Mouse (Mus musculus): Measurements from ENCODE around the gene Hdhd3. TPM values are rescaled to one million over a fixed set of nuclear protein-coding genes. Genes with fewer than 3 reads are reported as not detected.

The Hdhd3 gene
- polyA plus RNA-seq (2016; fragmentation: Nextera tagmentation; extraction: Ambion mirVana), result 10.3 and 11.2 TPM in 2 replicates

DNA sequence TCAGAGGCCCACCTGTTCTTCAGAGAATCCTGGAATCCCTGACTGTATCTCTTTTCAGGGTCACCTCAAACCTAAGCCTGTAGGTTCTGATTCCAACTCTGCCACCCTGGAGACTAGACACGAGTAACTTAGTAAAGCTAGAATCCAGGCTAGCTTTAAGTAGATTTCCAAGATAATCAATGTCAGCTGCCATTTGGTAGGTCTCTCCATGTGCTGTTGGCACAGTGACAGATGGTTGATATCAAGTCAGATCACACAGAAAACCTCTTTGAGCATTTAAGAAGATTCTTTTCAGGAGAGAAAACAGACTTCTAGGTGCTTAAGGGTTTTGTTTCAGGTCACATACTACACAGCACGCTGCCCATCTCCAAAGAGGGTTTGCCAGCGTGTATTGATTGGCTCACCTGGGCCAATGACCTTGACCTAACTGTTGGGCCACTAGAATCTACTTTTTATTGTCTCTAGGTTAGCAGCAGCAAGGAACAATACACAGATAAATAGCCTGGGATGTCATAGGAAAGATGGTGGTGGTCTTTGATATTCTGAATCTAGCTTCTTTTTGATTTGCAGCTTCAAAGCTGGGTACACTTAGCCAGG lies at the start of gene Hdhd3:
Gene Hdhd3, minus strand, starts transcription at position 94 of the 597 bp plus-strand sequence.
- WGBS, result 81% methylated on average over 3 of the region's 3 CpGs
- H3K36me3 ChIP-seq (replicated peaks), result peaks cover 28% of the 10 kb centered on the region
- H3K27ac ChIP-seq, result peak within 1 kb of the TSS; percentile 86
- no peaks in the 10 kb centered on the region for H3K9me3 ChIP-seq
- peaks cover 11% of the 10 kb centered on the region for H3K4me1 ChIP-seq
- no peaks in the 10 kb centered on the region for H3K27me3 ChIP-seq (ENCODE audit: poor library complexity, severe bottlenecking)
- DNase-seq (ENCODE audit: extremely low spot score, low spot score), result no peak
- H3K4me3 ChIP-seq, result peak within 1 kb of the TSS; percentile 62

DNA sequence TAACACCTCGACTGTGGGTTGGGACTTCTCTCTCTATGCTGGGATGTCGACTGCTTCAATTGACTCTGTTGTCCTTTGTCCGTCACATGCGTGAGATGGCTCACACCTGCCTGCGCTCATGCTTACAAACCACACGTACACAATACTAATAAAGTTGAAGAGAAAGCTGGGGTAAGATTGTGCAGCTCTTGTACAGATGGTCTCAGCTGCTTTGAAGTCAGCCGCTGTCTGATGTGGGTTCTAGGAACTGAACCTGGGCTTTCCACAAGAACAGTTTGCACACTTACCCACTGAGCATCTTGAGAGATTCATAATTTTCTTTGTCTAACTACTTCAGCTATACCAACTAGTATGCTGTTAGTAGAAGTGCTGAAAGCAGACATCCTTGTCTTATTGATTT lies 48.7 kb upstream of the Hdhd3 start:
- no peaks in the 10 kb centered on the region for H3K9me3 ChIP-seq
- H3K36me3 ChIP-seq (replicated peaks), result no peaks in the 10 kb centered on the region
- H3K4me1 ChIP-seq, result no peaks in the 10 kb centered on the region
- DNase-seq (ENCODE audit: extremely low spot score, low spot score), result no peak
- H3K4me3 ChIP-seq, result no peak overlapping the region
- no peak overlapping the region for H3K27ac ChIP-seq
- 90% methylated on average over 7 of the region's 7 CpGs for WGBS
- H3K27me3 ChIP-seq (ENCODE audit: poor library complexity, severe bottlenecking), result no peaks in the 10 kb centered on the region

DNA sequence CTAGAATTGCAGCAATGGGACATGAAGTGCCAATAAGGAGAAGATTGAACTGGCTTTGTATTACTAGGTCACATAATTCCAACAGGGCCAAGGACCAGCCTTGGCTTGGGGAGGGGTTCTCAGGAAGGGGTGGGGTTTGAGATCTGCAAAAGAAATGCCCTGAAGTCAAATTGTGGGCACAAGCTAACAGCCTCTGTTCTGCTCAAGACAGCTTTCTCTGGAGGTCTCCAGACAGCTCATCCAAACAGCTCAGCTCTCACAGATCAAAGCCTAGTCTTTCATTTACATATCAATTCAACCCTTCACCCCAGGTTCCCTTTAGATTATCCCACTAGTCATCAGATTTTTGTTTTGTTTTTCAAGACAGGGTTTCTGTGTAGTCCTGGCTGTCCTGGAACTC lies 41.5 kb upstream of the Hdhd3 start:
- Histone ChIP-seq H3K9me3 (no peaks in the 10 kb centered on the region), H3K4me3 (no peak overlapping the region), H3K27ac (no peak overlapping the region), H3K27me3 (ENCODE audit: poor library complexity, severe bottlenecking) (no peaks in the 10 kb centered on the region), H3K36me3 (replicated peaks) (no peaks in the 10 kb centered on the region), H3K4me1 (no peaks in the 10 kb centered on the region; the same call in 1 of the 2 replicates)
- no peak for DNase-seq (ENCODE audit: extremely low spot score, low spot score)

DNA sequence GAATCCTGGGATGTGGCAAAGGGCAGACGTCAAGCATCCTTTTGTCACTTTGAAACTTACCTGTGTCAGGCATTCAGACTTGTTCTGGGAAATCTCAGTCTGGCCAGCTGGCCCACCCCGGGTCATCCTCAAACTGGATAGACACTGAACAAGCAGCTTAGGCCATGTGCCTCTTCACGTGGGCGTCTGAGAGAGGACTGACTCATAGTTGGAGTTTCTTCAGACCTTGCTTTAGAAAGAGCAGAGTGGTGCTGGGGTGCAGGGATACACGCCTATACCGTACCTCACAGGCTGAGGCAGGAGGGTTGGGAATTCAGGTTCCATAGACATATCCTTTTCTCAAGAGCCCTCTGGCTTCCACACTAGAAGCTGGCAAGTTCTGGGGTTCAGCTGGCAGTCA lies 40.5 kb upstream of the Hdhd3 start:
- DNase-seq (ENCODE audit: extremely low spot score, low spot score), result no peak
- H3K27ac ChIP-seq, result no peak overlapping the region
- no peaks in the 10 kb centered on the region for H3K9me3 ChIP-seq
- WGBS, result 90% methylated on average over 6 of the region's 6 CpGs
- no peak overlapping the region for H3K4me3 ChIP-seq
- H3K4me1 ChIP-seq, result no peaks in the 10 kb centered on the region; the same call in 1 of the 2 replicates
- H3K36me3 ChIP-seq (replicated peaks), result no peaks in the 10 kb centered on the region
- H3K27me3 ChIP-seq (ENCODE audit: poor library complexity, severe bottlenecking), result no peaks in the 10 kb centered on the region

DNA sequence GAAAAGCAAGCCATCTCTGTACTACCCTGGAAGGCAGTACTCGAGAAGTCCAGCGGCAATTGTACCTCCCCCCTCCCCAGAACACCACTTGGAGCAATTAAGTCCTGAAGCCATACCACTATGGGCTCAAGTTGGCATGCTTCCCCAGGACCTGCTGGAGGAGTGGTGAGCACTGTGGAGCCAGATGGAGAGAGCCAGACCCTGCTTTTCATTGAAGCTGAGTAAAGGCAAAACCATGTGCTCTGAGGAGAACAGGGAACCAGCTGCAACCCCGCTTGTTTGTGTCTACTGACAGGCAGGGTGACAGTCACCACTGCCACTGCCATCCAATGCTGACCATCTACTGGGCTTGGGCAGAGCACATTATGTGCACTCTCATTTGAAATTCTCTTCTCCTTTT lies 38.5 kb upstream of the Hdhd3 start:
- WGBS, result 85% methylated on average over 3 of the region's 3 CpGs

DNA sequence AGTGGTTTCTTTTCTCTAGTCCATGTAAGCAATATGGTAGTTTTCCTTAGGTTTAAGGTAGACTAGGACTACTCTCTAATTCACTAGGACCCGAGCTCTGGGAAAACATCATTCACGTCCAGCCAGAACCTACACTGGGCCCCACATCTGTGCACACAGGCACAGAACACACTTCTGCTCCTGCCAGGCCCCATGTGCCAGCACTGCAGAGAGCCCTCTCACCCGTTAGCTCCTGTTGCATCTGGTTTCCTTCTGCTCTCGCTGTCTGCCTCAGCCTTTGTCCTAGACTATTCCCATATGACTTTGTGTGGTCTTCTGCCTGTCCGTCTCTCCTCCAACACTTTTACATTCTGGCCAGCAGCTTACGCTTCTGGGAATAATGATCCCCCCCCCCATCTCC lies 30.5 kb upstream of the Hdhd3 start:
- WGBS, result 87% methylated on average over 6 of the region's 6 CpGs
- no peak overlapping the region for H3K4me3 ChIP-seq
- DNase-seq (ENCODE audit: extremely low spot score, low spot score), result no peak

More for the DNA sequence above, 38.5 kb upstream of the Hdhd3 start:
- H3K4me1 ChIP-seq, result no peaks in the 10 kb centered on the region; the same call in 1 of the 2 replicates
- H3K36me3 ChIP-seq (replicated peaks), result no peaks in the 10 kb centered on the region
- no peak overlapping the region for H3K4me3 ChIP-seq
- H3K27me3 ChIP-seq (ENCODE audit: poor library complexity, severe bottlenecking), result no peaks in the 10 kb centered on the region
- H3K27ac ChIP-seq, result no peak overlapping the region
- no peaks in the 10 kb centered on the region for H3K9me3 ChIP-seq
- no peak for DNase-seq (ENCODE audit: extremely low spot score, low spot score)

DNA sequence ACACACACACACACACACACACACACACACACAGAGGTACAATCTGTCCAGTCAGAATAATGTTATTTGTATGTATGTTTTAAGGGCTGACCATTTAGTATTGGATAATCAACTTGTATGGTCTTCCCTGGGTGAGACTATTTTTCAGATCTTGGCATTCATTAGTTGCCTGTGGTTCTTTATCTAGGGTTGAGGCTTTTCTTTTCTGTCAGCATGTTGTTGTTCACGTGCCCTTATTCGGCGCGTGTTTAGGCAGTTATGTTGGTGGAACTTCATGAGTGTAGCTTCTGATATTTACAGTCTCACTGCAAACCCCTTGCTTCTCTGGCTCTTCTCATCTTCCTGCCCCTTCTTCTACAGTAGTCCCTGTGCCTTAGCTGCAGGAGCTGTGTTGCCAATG lies 24.4 kb upstream of the Hdhd3 start:
- no peak overlapping the region for H3K4me3 ChIP-seq
- no peaks in the 10 kb centered on the region for H3K27me3 ChIP-seq (ENCODE audit: poor library complexity, severe bottlenecking)
- peaks cover 13% of the 10 kb centered on the region for H3K4me1 ChIP-seq
- 88% methylated on average over 4 of the region's 4 CpGs for WGBS
- no peaks in the 10 kb centered on the region for H3K9me3 ChIP-seq
- DNase-seq (ENCODE audit: extremely low spot score, low spot score), result no peak
- H3K36me3 ChIP-seq (replicated peaks), result peaks cover 13% of the 10 kb centered on the region
- H3K27ac ChIP-seq, result no peak overlapping the region

More for the DNA sequence above, 30.5 kb upstream of the Hdhd3 start:
- Histone ChIP-seq H3K27me3 (ENCODE audit: poor library complexity, severe bottlenecking) (no peaks in the 10 kb centered on the region), H3K9me3 (no peaks in the 10 kb centered on the region), H3K27ac (no peak overlapping the region), H3K4me1 (no peaks in the 10 kb centered on the region), H3K36me3 (replicated peaks) (no peaks in the 10 kb centered on the region)

DNA sequence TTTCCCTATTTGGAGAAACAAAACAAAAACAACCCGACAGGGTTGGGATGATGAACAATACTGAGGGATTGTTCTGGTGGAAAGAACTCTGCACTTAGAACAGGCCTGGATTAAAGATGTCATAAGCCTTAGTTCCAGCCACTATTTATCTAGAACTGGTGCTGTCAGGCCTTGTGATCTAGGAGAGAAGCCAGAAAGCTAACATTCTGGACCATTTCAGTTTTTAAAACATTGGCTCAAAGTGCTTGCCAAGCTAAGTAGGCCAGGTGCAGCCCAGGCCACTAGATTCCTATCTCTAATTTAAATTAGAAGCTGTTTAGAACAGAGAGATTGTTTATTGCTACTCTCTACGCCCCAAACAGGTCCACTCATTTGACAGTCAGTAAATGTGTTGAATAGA lies 23.0 kb upstream of the Hdhd3 start:
- no peak overlapping the region for H3K4me3 ChIP-seq
- 65% methylated on average over 2 of the region's 2 CpGs for WGBS
- no peak for DNase-seq (ENCODE audit: extremely low spot score, low spot score)
- H3K27ac ChIP-seq, result no peak overlapping the region
- H3K36me3 ChIP-seq (replicated peaks), result peaks cover 24% of the 10 kb centered on the region
- H3K4me1 ChIP-seq, result peaks cover 13% of the 10 kb centered on the region
- H3K9me3 ChIP-seq, result no peaks in the 10 kb centered on the region
- H3K27me3 ChIP-seq (ENCODE audit: poor library complexity, severe bottlenecking), result no peaks in the 10 kb centered on the region

DNA sequence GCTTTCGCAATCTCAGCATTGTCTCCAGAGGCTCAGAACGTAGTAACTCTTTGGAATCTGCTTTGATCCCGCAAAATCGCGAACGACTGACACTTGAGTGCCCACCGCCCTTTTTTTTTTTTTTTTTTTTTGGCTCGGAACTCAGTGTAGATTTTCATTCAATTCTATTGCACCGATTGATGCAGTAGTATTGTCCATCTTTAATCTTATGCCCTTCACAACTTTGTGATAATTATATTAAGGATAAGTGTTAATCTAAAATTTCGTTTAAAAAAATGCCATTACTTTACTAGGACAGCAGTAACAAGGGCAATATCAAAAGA lies 22.2 kb upstream of the Hdhd3 start:
- Histone ChIP-seq H3K9me3 (no peaks in the 10 kb centered on the region), H3K36me3 (replicated peaks) (peaks cover 24% of the 10 kb centered on the region), H3K4me1 (peaks cover 18% of the 10 kb centered on the region), H3K4me3 (peak overlapping the region; percentile 90), H3K27me3 (ENCODE audit: poor library complexity, severe bottlenecking) (no peaks in the 10 kb centered on the region), H3K27ac (peak overlapping the region; percentile 98)
- DNase-seq (ENCODE audit: extremely low spot score, low spot score), result no peak
- 1% methylated on average over 10 of the region's 10 CpGs for WGBS

DNA sequence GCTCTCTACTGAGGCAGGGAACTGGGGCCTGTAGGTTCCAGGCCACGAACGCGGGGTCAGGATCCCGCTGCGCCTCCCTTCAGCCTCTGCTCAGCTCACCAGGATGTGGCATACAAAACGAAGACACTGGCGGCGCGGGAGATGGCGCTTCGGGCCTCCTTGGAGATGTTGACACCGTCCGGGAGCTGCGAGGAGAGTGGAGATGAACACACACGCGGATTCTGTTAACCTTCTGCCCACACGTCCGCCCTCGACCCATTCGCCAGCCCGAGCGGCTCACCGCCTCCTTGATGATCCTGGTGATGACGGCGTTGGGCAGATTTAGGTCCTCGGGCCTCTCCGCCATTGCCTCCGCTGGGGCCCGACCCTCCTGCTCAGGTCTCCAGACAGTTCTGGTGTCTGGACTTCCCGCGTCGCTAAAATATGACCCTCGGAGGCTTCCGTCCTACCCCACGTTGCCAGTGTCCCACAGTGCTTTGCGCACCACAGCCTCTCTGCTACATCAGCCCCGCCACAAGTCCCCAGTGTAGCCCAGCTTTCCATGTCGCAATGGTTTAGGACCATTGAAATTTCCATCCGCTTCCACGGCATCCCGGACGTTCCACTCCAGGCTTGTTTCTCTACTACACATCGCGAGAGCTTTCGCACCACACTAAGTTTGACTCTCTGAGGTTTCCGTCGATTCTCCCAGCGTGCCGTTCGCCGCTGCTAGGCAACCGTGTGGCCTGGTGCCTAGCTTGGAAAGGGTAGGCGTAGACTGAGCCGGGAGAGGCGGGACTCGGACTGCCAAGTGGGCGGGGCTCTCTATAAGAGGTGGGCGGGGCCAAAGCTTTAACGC lies 21.6 kb upstream of the Hdhd3 start, which contains the start of the genes Pole3 and 4933430I17Rik:
Gene Pole3, minus strand, starts transcription at position 418 of the 838 bp plus-strand sequence.
Gene 4933430I17Rik, plus strand, starts transcription at position 719 of the 838 bp plus-strand sequence.
- Histone ChIP-seq H3K27ac (peak within 1 kb of the TSS; percentile 98), H3K36me3 (replicated peaks) (peaks cover 24% of the 10 kb centered on the region), H3K4me1 (peaks cover 24% of the 10 kb centered on the region), H3K9me3 (no peaks in the 10 kb centered on the region), H3K4me3 (peak within 1 kb of the TSS; percentile 90), H3K27me3 (ENCODE audit: poor library complexity, severe bottlenecking) (no peaks in the 10 kb centered on the region)
- DNase-seq (ENCODE audit: extremely low spot score, low spot score), result peak; percentile 97
- under 1% methylated on average over 59 of the region's 59 CpGs for WGBS

DNA sequence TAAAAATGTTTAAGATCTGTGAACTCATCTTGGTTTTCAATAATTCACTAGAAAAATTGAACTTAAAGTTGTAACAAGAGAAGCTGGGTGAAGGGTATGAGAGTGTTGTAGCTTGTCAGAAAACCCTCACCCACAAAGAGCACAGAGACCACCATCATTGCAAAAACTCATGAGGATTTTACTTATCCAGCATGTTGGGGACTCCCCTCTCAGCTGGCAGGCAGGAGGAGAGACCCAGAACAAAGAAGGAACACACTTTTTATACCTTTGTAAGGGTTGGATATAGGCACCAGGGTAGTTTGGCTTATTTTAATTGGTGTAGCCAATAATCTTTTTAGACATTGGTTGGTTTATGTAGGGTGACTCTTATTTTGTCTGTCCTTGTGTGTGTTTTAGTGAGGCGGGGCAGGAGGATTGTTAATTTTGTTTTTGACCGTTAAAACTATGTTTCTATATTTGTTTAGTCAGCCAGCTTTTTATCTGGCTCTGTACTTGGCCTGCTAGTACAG lies 17.7 kb upstream of the Hdhd3 start:
- peaks cover 24% of the 10 kb centered on the region for H3K36me3 ChIP-seq (replicated peaks)
- DNase-seq (ENCODE audit: extremely low spot score, low spot score), result no peak
- H3K4me3 ChIP-seq, result peak overlapping the region; percentile 62; the same call in 1 of the 2 replicates
- H3K9me3 ChIP-seq, result no peaks in the 10 kb centered on the region
- no peaks in the 10 kb centered on the region for H3K27me3 ChIP-seq (ENCODE audit: poor library complexity, severe bottlenecking)
- no peak overlapping the region for H3K27ac ChIP-seq
- peaks cover 59% of the 10 kb centered on the region for H3K4me1 ChIP-seq
- 84% methylated on average over 2 of the region's 2 CpGs for WGBS

DNA sequence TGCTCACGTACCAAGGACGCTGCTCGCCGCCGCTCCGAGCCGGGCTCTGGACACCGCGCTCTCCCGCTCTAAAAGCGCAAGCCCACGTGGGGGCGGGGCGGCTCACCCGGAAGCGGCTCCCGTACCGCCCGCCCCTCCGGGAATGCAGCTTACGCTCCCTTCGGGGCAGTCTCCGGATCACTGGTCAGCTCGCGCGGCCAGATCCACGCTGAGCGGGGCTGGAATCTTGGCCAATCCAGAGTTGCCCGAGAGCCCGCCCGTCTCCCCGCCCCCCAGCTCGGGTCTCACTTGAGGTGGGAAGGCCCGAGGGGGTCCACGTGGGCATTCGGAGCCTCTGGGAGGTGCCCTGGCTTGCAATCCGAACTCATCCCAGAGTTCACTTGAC lies 16.6 kb upstream of the Hdhd3 start, which contains the start of gene Alad:
Gene Alad, minus strand, starts transcription at position 70 of the 385 bp plus-strand sequence.
- Histone ChIP-seq H3K27me3 (ENCODE audit: poor library complexity, severe bottlenecking) (no peaks in the 10 kb centered on the region), H3K27ac (peak within 1 kb of the TSS; percentile 90), H3K4me3 (peak within 1 kb of the TSS; percentile 62), H3K36me3 (replicated peaks) (peaks cover 24% of the 10 kb centered on the region), H3K4me1 (peaks cover 65% of the 10 kb centered on the region), H3K9me3 (no peaks in the 10 kb centered on the region)
- WGBS, result under 1% methylated on average over 37 of the region's 37 CpGs
- peak; percentile 86 for DNase-seq (ENCODE audit: extremely low spot score, low spot score)
